Mouse (Mus musculus): ENCODE data around the gene Rarb. TPM values are rescaled to one million over a fixed set of nuclear protein-coding genes. Genes with fewer than 3 reads are reported as not detected.

The Rarb gene
- total and polyA plus RNA-seq, 2 experiments from 2014 or later: 4.4 to 16.7 TPM

DNA sequence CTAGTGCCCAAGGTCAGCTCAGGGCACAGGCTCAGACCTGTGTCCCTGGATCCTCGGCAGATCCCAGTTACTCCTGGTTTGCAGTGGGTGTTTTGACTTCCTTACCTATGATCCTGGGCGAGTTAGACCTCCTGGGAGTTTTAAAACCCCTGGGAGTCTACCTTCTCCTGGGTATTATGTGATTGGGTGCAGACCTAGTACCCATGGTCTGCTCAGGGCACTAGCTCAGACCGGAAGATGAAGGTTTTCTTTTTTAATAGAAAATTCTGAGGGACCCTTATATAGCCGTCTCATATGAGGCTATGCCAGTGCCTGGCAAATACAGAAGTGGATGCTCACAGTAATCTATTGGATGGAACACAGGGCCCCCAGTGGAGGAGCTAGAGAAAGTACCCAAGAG lies 413.8 kb downstream of the Rarb start:
- TF ChIP-seq CTCF (IDR thresholded peaks at IDR 0.05): no peak
- H3K4me1 ChIP-seq (ENCODE audit: insufficient read depth, low read length): no peaks in the 10 kb centered on the region
- no peaks in the 10 kb centered on the region for H3K9me3 ChIP-seq (ENCODE audit: low read length)
- no peak overlapping the region for H3K4me3 ChIP-seq (ENCODE audit: low read depth, low read length)
- no peaks in the 10 kb centered on the region for H3K27me3 ChIP-seq (ENCODE audit: insufficient read depth, low read length)
- H3K9ac ChIP-seq (replicated peaks; ENCODE audit: low read length, poor library complexity, severe bottlenecking): no peak overlapping the region
- 91% methylated on average over 4 of the region's 4 CpGs for WGBS
- H3K4me2 ChIP-seq (ENCODE audit: low read depth, low read length, poor library complexity, severe bottlenecking): no peak overlapping the region
- peaks cover 9% of the 10 kb centered on the region for H3K36me3 ChIP-seq (ENCODE audit: insufficient read depth, low read length)
- DNase-seq (ENCODE audit: low spot score) (no peak), ATAC-seq (ENCODE audit: low FRiP score) (no peak)
- H3K27ac ChIP-seq (ENCODE audit: low read depth, low read length): no peak overlapping the region

DNA sequence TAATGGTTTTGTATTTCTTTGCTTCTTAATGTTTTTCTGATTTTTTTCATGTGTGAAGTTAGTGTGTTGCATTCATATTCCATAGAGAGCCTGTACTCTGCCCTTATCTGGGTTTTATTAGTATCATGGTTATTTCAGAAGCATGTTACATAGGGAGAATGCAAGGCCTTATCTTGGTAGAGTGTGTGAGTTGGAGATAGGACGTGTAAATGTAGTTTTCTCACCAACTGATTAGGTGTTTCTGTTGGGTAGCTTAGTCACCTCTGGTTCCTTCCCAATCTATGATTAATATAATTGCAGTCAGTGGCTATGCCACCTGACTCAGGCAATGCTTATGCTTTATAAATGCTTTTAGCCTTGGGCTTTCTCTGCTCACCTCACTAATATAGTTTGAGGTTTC lies 434.2 kb downstream of the Rarb start:
- 54% methylated on average over 1 of the region's 1 CpGs for WGBS
- H3K9ac ChIP-seq (replicated peaks; ENCODE audit: low read length, poor library complexity, severe bottlenecking): no peak overlapping the region
- H3K36me3 ChIP-seq (ENCODE audit: insufficient read depth, low read length): 0 out of 2 replicates have a peak, but pooled peaks cover 2% of the 10 kb centered on the region
- no peaks in the 10 kb centered on the region for H3K9me3 ChIP-seq (ENCODE audit: low read length)
- no peak for TF ChIP-seq CTCF (IDR thresholded peaks at IDR 0.05)
- H3K4me1 ChIP-seq (ENCODE audit: insufficient read depth, low read length): no peaks in the 10 kb centered on the region
- H3K4me2 ChIP-seq (ENCODE audit: low read depth, low read length, poor library complexity, severe bottlenecking): no peak overlapping the region
- DNase-seq (ENCODE audit: low spot score) (no peak), ATAC-seq (ENCODE audit: low FRiP score) (no peak)
- H3K27me3 ChIP-seq (ENCODE audit: insufficient read depth, low read length): no peaks in the 10 kb centered on the region
- no peak overlapping the region for H3K4me3 ChIP-seq (ENCODE audit: low read depth, low read length)
- no peak overlapping the region for H3K27ac ChIP-seq (ENCODE audit: low read depth, low read length)

Measured in midbrain, postnatal 0 days (tissue).